Mouse (Mus musculus) bone marrow macrophage, adult 2 months (primary cell): ENCODE results near the gene Fcgr1. TPM values are rescaled to one million over a fixed set of nuclear protein-coding genes. Genes with fewer than 3 reads are reported as not detected.
A peak's percentile ranks its signal among the peaks of the same experiment; 100 is the strongest.
"Not testable (repeated sequence)": the region's sequence is repeated elsewhere in the genome, so short reads cannot be mapped to it uniquely, and the experiment has no call there.

Source experiments
- H3K27ac ChIP-seq: 2 replicates; pipeline ENCODE4 v1.5.1; 2012; ENCODE audit warnings: low read depth, low read length; ENCODE audit not compliant: insufficient read depth
- H3K4me1 ChIP-seq: 2 replicates; pipeline ENCODE4 v1.6.1; 2012; ENCODE audit warnings: low read length; ENCODE audit not compliant: control insufficient read depth, insufficient read depth
- H3K4me3 ChIP-seq: 2 replicates; pipeline ENCODE4 v1.5.1; 2012; ENCODE audit warnings: mild to moderate bottlenecking, low read length, moderate library complexity; ENCODE audit not compliant: insufficient read depth
- CTCF ChIP-seq: IDR thresholded peaks from 2 replicates; pipeline ENCODE4 v1.5.1; 2012; ENCODE audit warnings: low read depth, mild to moderate bottlenecking, low read length, moderate library complexity
- POLR2A ChIP-seq: IDR thresholded peaks from 2 replicates; pipeline ENCODE4 v1.6.1; 2012; ENCODE audit warnings: mild to moderate bottlenecking, low read depth, low read length, borderline replicate concordance
- polyA plus RNA-seq: library from polyadenylated mRNA; stranded (reverse); fragments of >200 nt; gene quantifications from 2 replicates; pipeline ENCODE4 v1.2.4, GENCODE M21; 2012; ENCODE audit not compliant: missing spikeins, insufficient read depth, insufficient read length

The Fcgr1 gene
- polyA plus RNA-seq, 1 experiment: 166 TPM

- Histone ChIP-seq H3K4me3 (peak overlapping the region; percentile 63), H3K27ac (peak overlapping the region; percentile 43), H3K4me1 (peaks cover 3% of the 10 kb centered on the region; the same call in 1 of the 2 replicates)
- TF ChIP-seq POLR2A (no peak), CTCF (no peak)
Observed at GRCm38 (mm10) chr3:96334175-96335162, 40.7 kb upstream of the Fcgr1 start.

- Histone ChIP-seq H3K27ac (peak overlapping the region; percentile 43), H3K4me3 (peak overlapping the region; percentile 63), H3K4me1 (peaks cover 8% of the 10 kb centered on the region)
- TF ChIP-seq CTCF: no peak
- TF ChIP-seq POLR2A: no peak
Observed at GRCm38 (mm10) chr3:96333396-96334174, 39.8 kb upstream of the Fcgr1 start.

- Histone ChIP-seq H3K27ac (no peak overlapping the region), H3K4me1 (peaks cover 8% of the 10 kb centered on the region), H3K4me3 (peak overlapping the region; percentile 63)
- TF ChIP-seq POLR2A (no peak), CTCF (no peak)
Observed at GRCm38 (mm10) chr3:96332631-96333395, 39.0 kb upstream of the Fcgr1 start.

- no peak for TF ChIP-seq POLR2A
- no peak for TF ChIP-seq CTCF
- H3K27ac ChIP-seq: no peak overlapping the region
- no peak overlapping the region for H3K4me3 ChIP-seq
- H3K4me1 ChIP-seq: peaks cover 8% of the 10 kb centered on the region
Observed at GRCm38 (mm10) chr3:96332000-96332399, 38.2 kb upstream of the Fcgr1 start.

GRCm38 (mm10) chr3:96331438-96331837 is 37.7 kb upstream of the Fcgr1 start:
- H3K27ac ChIP-seq: no peak overlapping the region
- H3K4me3 ChIP-seq: no peak overlapping the region
- H3K4me1 ChIP-seq: peaks cover 8% of the 10 kb centered on the region
- TF ChIP-seq POLR2A (no peak), CTCF (no peak)

GRCm38 (mm10) chr3:96330603-96331002 is 36.8 kb upstream of the Fcgr1 start:
- TF ChIP-seq CTCF: no peak
- no peak for TF ChIP-seq POLR2A
- Histone ChIP-seq H3K4me3 (no peak overlapping the region), H3K27ac (no peak overlapping the region), H3K4me1 (peaks cover 8% of the 10 kb centered on the region)

- no peak for TF ChIP-seq POLR2A
- TF ChIP-seq CTCF: no peak
- H3K4me1 ChIP-seq: peaks cover 8% of the 10 kb centered on the region
Observed at GRCm38 (mm10) chr3:96330181-96330580, 36.4 kb upstream of the Fcgr1 start.

GRCm38 (mm10) chr3:96328730-96329387 is 35.1 kb upstream of the Fcgr1 start:
- Histone ChIP-seq H3K4me1 (peaks cover 5% of the 10 kb centered on the region), H3K27ac (no peak overlapping the region), H3K4me3 (peak overlapping the region; percentile 36)
- TF ChIP-seq CTCF (no peak), POLR2A (no peak)

More at GRCm38 (mm10) chr3:96330181-96330580, 36.4 kb upstream of the Fcgr1 start:
- H3K4me3 ChIP-seq: no peak overlapping the region
- H3K27ac ChIP-seq: no peak overlapping the region

- peak overlapping the region; percentile 28; the same call in 1 of the 2 replicates for H3K27ac ChIP-seq
- peak overlapping the region; percentile 68 for H3K4me3 ChIP-seq
- H3K4me1 ChIP-seq: not testable (repeated sequence)
Observed at GRCm38 (mm10) chr3:96328060-96328729, 34.4 kb upstream of the Fcgr1 start.
